Mouse (Mus musculus): ENCODE measurements around the gene Tor1aip2.

GRCm38 (mm10) chr1:155989387-155989786 is 45.8 kb upstream of the Tor1aip2 start:
- TF ChIP-seq POLR2A (IDR thresholded peaks at IDR 0.05; ENCODE audit: insufficient read length, low read depth) (no peak), MYOD1 (IDR thresholded peaks at IDR 0.05; ENCODE audit: control insufficient read depth in 1 of 3, insufficient read length in 2 of 3, low read depth in 2 of 3) (no peak), USF1 (IDR thresholded peaks at IDR 0.05; ENCODE audit: low read depth) (no peak), MAX (IDR thresholded peaks at IDR 0.05; ENCODE audit: low read depth) (no peak), MYOG (IDR thresholded peaks at IDR 0.05; ENCODE audit: control insufficient read depth in 1 of 3, insufficient read depth in 1 of 3, insufficient read length in 2 of 3, low read depth in 2 of 3) (no peak), E2F4 (IDR thresholded peaks at IDR 0.05; ENCODE audit: insufficient read depth) (no peak), REST (IDR thresholded peaks at IDR 0.05; ENCODE audit: insufficient read depth, insufficient read length) (no peak), TCF12 (IDR thresholded peaks at IDR 0.05; ENCODE audit: insufficient read depth, poor library complexity, severe bottlenecking) (no peak), CEBPB (IDR thresholded peaks at IDR 0.05; ENCODE audit: insufficient read depth, poor library complexity, severe bottlenecking) (no peak), SRF (IDR thresholded peaks at IDR 0.05; ENCODE audit: control insufficient read depth, insufficient read length, low read depth) (no peak), POLR2AphosphoS2 (IDR thresholded peaks at IDR 0.05; ENCODE audit: insufficient read length, low read depth) (no peak), TCF3 (IDR thresholded peaks at IDR 0.05; ENCODE audit: insufficient read length, low read depth) (no peak)

Measured in myocyte (in vitro differentiated cells).